Mouse (Mus musculus) lung, postnatal 0 days (tissue): ENCODE results near the gene Polr2h.

Experiments used
- CTCF ChIP-seq: IDR thresholded peaks from 2 replicates; pipeline ENCODE4 v1.5.1; 2016; ENCODE audit warnings: antibody characterized with exemption, mild to moderate bottlenecking
- EP300 ChIP-seq: IDR thresholded peaks from 2 replicates; pipeline ENCODE4 v1.6.1; 2016; ENCODE audit warnings: antibody characterized with exemption, mild to moderate bottlenecking, control low read depth

GRCm38 (mm10) chr16:20710810-20711209 lies 6.7 kb upstream of the Polr2h start:
- TF ChIP-seq CTCF, result peak; percentile 31; the same call in 1 of the 2 replicates
- TF ChIP-seq EP300, result no peak
